Mouse (Mus musculus) erythroblast, embryonic 14.5 days (primary cell): ENCODE measurements around the gene Prss43. TPM values are rescaled to one million over a fixed set of nuclear protein-coding genes. Genes with fewer than 3 reads are reported as not detected.

ENCODE experiments used
- H3K27me3 ChIP-seq: 2 replicates; pipeline ENCODE4 v1.6.1; 2012; ENCODE audit warnings: inconsistent platforms; ENCODE audit not compliant: control insufficient read depth
- H3K36me3 ChIP-seq: 2 replicates; pipeline ENCODE4 v1.6.1; 2012; ENCODE audit warnings: mild to moderate bottlenecking, inconsistent platforms; ENCODE audit not compliant: control insufficient read depth
- H3K4me1 ChIP-seq: 2 replicates; pipeline ENCODE4 v1.6.1; 2012; ENCODE audit warnings: inconsistent platforms; ENCODE audit not compliant: control insufficient read depth
- H3K4me3 ChIP-seq: replicated peaks from 2 replicates; pipeline ENCODE3; 2012; ENCODE audit warnings: moderate library complexity, mild to moderate bottlenecking, inconsistent platforms
- H3K9me3 ChIP-seq: 2 replicates; pipeline ENCODE4 v1.6.1; 2012; ENCODE audit warnings: low read length, inconsistent platforms, mixed read lengths; ENCODE audit not compliant: control insufficient read depth
- GATA1 ChIP-seq: IDR thresholded peaks from 2 replicates; pipeline ENCODE4 v1.6.1; 2012; ENCODE audit warnings: low read length, inconsistent platforms, mixed read lengths
- TAL1 ChIP-seq: IDR thresholded peaks from 3 replicates; pipeline ENCODE4 v1.6.1; 2012; ENCODE audit warnings: low read length, inconsistent platforms, mixed read lengths
- polyA plus RNA-seq: library from polyadenylated mRNA; stranded (reverse); fragments of >175 nt; gene quantifications from 2 replicates; pipeline ENCODE4 v1.2.3, GENCODE M21; 2012

Prss43 gene
- polyA plus RNA-seq, 1 experiment: not detected

- H3K36me3 ChIP-seq: no peaks in the 10 kb centered on the region
- peaks cover 13% of the 10 kb centered on the region for H3K27me3 ChIP-seq
- H3K4me3 ChIP-seq: peak within 1 kb of the TSS; percentile 55
- H3K4me1 ChIP-seq: peaks cover 23% of the 10 kb centered on the region
- no peak for TF ChIP-seq GATA1
- TF ChIP-seq TAL1: no peak
- H3K9me3 ChIP-seq: no peaks in the 10 kb centered on the region
Measured at GRCm38 (mm10) chr9:110857781-110858472, 31.4 kb downstream of the Prss43 start, which contains the start of gene Prss50. Gene Prss50 (plus strand): TSS chr9:110857967.

- TF ChIP-seq TAL1 (no peak), GATA1 (no peak)
- Histone ChIP-seq H3K36me3 (no peaks in the 10 kb centered on the region), H3K9me3 (no peaks in the 10 kb centered on the region), H3K27me3 (peaks cover 13% of the 10 kb centered on the region), H3K4me1 (peaks cover 23% of the 10 kb centered on the region), H3K4me3 (no peak overlapping the region)
Measured at GRCm38 (mm10) chr9:110858523-110858922, 32.0 kb downstream of the Prss43 start.

GRCm38 (mm10) chr9:110858967-110859596 is 32.6 kb downstream of the Prss43 start:
- no peaks in the 10 kb centered on the region for H3K36me3 ChIP-seq
- H3K4me3 ChIP-seq: no peak overlapping the region
- peaks cover 23% of the 10 kb centered on the region for H3K4me1 ChIP-seq
- TF ChIP-seq TAL1: no peak
- TF ChIP-seq GATA1: no peak
- H3K27me3 ChIP-seq: peaks cover 13% of the 10 kb centered on the region
- no peaks in the 10 kb centered on the region for H3K9me3 ChIP-seq

DNA sequence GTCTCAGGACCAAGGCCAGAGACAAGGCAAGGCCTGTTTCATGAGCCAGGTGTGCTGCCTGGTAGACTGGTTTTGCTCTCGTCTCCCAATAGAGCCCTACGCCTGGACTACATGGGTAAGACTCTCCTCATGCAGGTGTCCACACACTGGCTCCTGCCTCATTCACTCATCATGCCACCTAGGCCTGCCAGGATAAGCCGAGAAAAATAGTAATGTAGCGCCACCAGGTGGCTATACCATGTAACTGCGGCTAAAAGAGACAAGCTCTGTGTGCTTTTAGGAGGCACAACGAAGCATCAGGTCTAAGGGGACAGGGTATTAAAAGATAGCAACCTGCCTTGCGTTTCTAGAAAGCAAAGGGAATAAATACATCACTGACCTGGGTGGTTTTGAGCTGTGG is 44.5 kb downstream of the Prss43 start:
- TF ChIP-seq TAL1 (no peak), GATA1 (no peak)
- no peak overlapping the region for H3K4me3 ChIP-seq
- H3K27me3 ChIP-seq: peaks cover 21% of the 10 kb centered on the region
- no peaks in the 10 kb centered on the region for H3K36me3 ChIP-seq
- H3K4me1 ChIP-seq: no peaks in the 10 kb centered on the region
- no peaks in the 10 kb centered on the region for H3K9me3 ChIP-seq

- Histone ChIP-seq H3K36me3 (no peaks in the 10 kb centered on the region), H3K9me3 (no peaks in the 10 kb centered on the region), H3K4me3 (no peak overlapping the region), H3K27me3 (peaks cover 27% of the 10 kb centered on the region), H3K4me1 (no peaks in the 10 kb centered on the region)
- no peak for TF ChIP-seq GATA1
- no peak for TF ChIP-seq TAL1
Measured at GRCm38 (mm10) chr9:110873681-110874659, 47.5 kb downstream of the Prss43 start.

DNA sequence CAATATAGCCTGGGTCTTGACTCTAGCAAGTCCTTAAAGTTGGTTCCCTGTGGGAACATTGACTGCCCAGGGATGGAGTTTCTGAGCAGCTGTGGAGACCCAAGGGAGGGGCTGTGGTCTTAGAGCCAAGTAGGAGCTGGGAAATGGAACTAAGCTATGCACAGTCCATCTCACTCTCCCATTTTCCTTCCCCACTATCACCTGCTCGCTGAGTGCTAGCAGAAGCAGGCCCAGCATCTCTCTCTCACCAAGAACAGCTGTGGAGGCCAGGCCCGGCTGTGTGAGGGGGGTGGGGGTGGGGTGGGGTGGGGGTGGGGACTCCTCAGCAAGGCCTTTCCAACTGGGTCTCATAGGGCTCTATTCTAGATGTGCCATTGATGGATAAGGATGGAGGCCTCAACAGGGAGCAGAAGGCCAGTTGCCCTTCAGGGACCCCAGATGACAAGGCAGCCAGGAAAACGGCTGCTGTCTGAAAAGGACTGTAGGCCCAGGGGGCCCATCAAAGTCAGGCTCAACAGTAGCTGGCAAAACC is 48.2 kb downstream of the Prss43 start:
- H3K4me3 ChIP-seq: no peak overlapping the region
- peaks cover 35% of the 10 kb centered on the region for H3K27me3 ChIP-seq
- no peaks in the 10 kb centered on the region for H3K4me1 ChIP-seq
- no peaks in the 10 kb centered on the region for H3K36me3 ChIP-seq
- no peaks in the 10 kb centered on the region for H3K9me3 ChIP-seq
- TF ChIP-seq TAL1: no peak
- TF ChIP-seq GATA1: no peak

GRCm38 (mm10) chr9:110875288-110875695 is 48.8 kb downstream of the Prss43 start:
- H3K9me3 ChIP-seq: no peaks in the 10 kb centered on the region
- H3K4me3 ChIP-seq: no peak overlapping the region
- no peaks in the 10 kb centered on the region for H3K36me3 ChIP-seq
- H3K27me3 ChIP-seq: peaks cover 41% of the 10 kb centered on the region
- TF ChIP-seq TAL1 (no peak), GATA1 (no peak)
- peaks cover 2% of the 10 kb centered on the region; the same call in 1 of the 2 replicates for H3K4me1 ChIP-seq

DNA sequence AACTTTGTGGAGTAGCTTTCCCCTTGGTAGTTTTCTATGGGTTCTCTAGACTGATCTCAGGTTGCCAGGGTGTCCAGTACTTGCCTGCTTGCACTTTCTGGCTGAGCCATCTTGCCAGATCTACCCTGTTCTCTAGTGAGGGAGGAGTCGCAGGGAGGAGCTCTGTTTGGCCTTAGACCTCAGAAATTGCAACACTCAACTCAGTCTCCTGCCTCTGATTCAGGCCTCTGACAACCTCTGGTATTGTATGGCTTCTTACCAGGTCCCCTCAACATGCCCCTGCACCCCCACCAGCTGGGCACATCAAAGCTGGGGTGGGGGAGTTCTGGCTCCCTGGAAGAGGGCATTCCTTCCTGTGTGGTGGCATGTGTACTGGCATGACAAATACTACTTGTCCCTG is 50.9 kb downstream of the Prss43 start:
- H3K27me3 ChIP-seq: peaks cover 51% of the 10 kb centered on the region
- TF ChIP-seq GATA1: no peak
- H3K9me3 ChIP-seq: no peaks in the 10 kb centered on the region
- H3K4me3 ChIP-seq: no peak overlapping the region
- peaks cover 2% of the 10 kb centered on the region; the same call in 1 of the 2 replicates for H3K4me1 ChIP-seq
- no peaks in the 10 kb centered on the region for H3K36me3 ChIP-seq

DNA sequence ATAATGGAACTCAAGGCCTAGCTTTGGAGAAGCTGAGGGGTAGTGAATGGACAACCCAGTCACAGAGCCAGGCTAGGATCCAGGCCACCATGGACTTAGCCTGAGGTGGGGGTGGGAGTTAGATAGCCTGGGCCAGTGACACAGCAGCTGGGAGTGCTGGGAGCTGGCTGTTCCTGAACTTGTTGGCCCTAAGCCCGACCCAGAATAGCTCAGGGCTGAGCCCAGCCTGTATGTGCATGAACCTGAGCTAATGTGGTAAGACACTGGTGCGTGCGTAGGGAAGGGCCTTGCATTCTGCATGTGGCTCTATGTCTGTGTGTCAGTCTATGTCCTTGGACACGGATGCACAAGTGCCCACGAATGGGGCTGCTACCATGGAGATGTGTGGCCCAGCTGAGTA is 51.4 kb downstream of the Prss43 start:
- Histone ChIP-seq H3K4me3 (no peak overlapping the region), H3K9me3 (no peaks in the 10 kb centered on the region), H3K36me3 (no peaks in the 10 kb centered on the region), H3K27me3 (peaks cover 47% of the 10 kb centered on the region), H3K4me1 (peaks cover 2% of the 10 kb centered on the region; the same call in 1 of the 2 replicates)
- TF ChIP-seq GATA1 (no peak), TAL1 (no peak)
